Mouse (Mus musculus) gastrocnemius, adult 2 months (tissue): ENCODE results near the gene Cadm4. TPM values are rescaled to one million over a fixed set of nuclear protein-coding genes. Genes with fewer than 3 reads are reported as not detected.
"Not testable (repeated sequence)": the region's sequence is repeated elsewhere in the genome, so short reads cannot be mapped to it uniquely, and the experiment has no call there.

Experiments
- DNase-seq: peaks from one replicate; pipeline ENCODE4 v3.0.0; 2022
- H3K27ac ChIP-seq: fragments of 200-600 bp; 2 replicates; pipeline ENCODE4 v1.8.1; 2022; ENCODE audit warnings: mild to moderate bottlenecking
- H3K4me3 ChIP-seq: fragments of 200-600 bp; 2 replicates; pipeline ENCODE4 v1.8.1; 2022; ENCODE audit warnings: mild to moderate bottlenecking, moderate library complexity
- CTCF ChIP-seq: fragments of 200-600 bp; IDR thresholded peaks from 2 replicates; pipeline ENCODE4 v1.8.1; 2022; ENCODE audit warnings: antibody characterized with exemption, mild to moderate bottlenecking, moderate library complexity
- intact Hi-C: fragments of 180-260 bp; cut with DNase I; formaldehyde crosslinking; loops from one replicate; pipeline ENCODE4 v1.15.1; 2025
- total RNA-seq, 2 experiments: library from RNA; stranded (reverse); gene quantifications; 2 replicates each; pipeline ENCODE4 v1.2.3; 2021

Cadm4 gene
- total RNA-seq, 2 experiments from 2014 or later = 2.4 to 2.8 TPM

DNA sequence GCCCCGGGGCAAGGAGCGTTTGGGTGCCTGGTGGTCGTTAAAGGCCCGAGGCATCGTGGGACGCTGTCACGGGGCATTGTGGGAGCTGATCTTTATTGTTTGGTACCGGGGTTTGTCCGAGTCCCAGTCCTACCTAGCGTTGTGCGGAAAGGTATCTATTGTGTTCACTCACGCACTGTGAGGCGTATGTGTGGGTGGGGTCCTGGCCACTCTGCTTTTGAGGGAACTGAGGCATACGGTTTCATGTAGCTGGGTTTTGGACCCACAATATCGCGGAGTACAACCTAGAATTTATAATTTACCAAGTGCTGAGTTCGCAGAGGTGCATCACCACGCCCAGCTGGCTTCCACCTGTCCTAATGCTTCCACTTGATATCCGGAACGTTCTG is 25.9 kb downstream of the Cadm4 start:
- TF ChIP-seq CTCF = no peak
- H3K27ac ChIP-seq = peak overlapping the region; percentile 99
- no peak for DNase-seq
- intact Hi-C loops = loop anchor here (2.0 kb wide), 1 partner anchor 21 kb away; no protein-coding TSS in a partner anchor
- peak overlapping the region; percentile 100 for H3K4me3 ChIP-seq

DNA sequence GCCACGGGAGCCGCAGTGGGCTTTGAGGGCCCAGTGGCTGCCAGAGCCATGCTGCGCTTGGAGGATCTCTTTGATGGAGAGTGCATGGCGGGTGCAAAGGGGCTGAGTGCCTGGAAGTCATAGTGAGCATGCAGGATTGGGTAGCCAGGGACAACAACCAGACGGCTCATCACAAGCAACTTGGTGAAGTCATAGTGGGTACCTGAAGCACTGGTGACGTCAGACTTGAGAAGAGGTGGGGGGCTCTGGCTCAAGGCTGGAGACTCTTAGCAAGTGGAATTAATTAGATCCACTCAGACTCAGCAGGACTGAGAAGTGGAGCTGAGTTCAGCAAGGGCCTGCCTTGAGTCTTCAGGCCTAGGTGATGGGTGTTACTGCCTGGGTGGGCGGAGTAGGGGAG is 30.5 kb downstream of the Cadm4 start, which contains the start of gene AC161166.1:
AC161166.1 (minus strand) TSS at position 101 of the 400 bp plus-strand sequence.
- no peak for TF ChIP-seq CTCF

DNA sequence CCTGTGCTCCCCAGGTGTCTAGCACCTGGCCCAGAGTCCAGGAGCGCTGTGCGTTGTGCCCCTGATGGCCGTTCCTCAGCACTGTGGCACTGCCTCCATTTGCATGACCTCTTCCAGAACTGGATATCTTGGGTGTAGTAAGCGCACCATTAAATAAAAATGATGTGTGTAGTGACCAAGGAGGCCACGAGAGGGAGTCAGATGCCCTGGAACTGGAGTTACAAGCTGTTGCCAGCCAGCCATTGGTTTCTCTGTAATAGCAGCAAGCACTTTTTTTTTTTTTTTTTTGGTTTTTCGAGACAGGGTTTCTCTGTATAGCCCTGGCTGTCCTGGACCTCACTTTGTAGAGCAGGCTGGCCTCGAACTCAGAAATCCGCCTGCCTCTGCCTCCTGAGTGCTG is 34.5 kb downstream of the Cadm4 start:
- intact Hi-C loops, DNase-seq, H3K4me3 ChIP-seq, H3K27ac ChIP-seq: not testable (repeated sequence)
- TF ChIP-seq CTCF = peak; percentile 18; the same call in 1 of the 2 replicates

More for the DNA sequence above, 30.5 kb downstream of the Cadm4 start, which contains the start of gene AC161166.1:
- Histone ChIP-seq H3K4me3 (no peak within 1 kb of the TSS), H3K27ac (no peak within 1 kb of the TSS)
- no peak for DNase-seq
- intact Hi-C loops = no loop called here

DNA sequence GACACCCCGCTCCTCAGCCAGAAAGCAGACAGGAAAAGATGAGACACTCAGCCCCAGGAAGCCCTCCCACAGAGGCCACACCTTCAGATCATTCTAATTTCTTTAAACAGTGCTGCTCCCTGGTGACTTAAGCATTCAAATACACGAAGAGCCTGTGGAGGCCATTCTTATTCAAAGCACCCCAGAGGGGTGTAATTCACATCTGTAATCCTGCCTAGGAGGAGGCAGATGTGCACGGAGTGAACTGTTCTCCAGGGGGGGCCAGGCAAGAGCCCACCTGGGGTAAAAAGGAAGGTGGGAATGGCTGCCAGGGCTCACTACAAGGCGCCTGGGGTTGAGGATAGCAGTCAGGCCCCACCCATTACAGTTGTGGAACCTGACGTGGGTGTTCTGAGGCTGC is 35.3 kb downstream of the Cadm4 start:
- intact Hi-C loops = no loop called here
- no peak for DNase-seq
- Histone ChIP-seq H3K4me3 (no peak overlapping the region), H3K27ac (no peak overlapping the region)
- no peak for TF ChIP-seq CTCF

DNA sequence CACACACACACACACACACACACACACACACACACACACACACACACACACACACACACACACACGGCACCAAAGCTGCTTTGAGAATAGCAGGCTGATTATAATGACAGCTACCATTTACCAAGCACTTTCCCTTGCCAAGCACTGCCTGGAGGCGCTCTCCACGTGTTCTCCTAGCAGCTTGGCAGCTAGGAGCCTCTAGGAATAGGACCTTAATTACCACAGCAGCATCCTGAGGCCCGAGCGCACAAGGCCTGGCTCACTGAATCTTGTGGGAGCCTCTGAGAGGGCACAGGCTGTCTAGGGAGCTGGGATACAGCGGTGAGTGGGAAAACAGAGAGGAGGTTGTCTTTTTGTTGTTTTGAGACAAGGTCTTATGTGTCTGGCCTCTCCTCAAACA is 35.8 kb downstream of the Cadm4 start:
- no peak overlapping the region for H3K27ac ChIP-seq
- intact Hi-C loops = no loop called here
- no peak overlapping the region for H3K4me3 ChIP-seq
- TF ChIP-seq CTCF = no peak
- no peak for DNase-seq

DNA sequence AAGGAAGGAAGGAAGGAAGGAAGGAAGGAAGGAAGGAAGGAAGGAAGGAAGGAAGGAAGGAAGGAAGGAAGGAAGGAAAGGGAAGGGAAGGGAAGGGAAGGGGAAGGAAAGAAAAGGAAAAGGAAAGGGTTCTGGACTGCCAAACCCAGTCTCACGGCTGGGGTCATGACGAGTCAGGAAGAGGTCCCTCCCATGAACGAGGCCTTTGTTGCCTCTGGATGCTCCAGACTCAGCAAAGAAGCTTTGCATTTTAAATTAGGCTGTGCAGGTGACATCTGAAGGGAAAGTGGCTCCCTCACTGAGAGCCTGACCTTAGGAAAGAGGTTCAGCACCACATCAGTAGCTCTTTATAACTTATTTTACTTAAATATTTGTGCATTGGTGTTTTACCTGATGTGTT is 37.3 kb downstream of the Cadm4 start:
- TF ChIP-seq CTCF = no peak
- Histone ChIP-seq H3K4me3 (no peak overlapping the region), H3K27ac (no peak overlapping the region)
- intact Hi-C loops = no loop called here
- DNase-seq = no peak

DNA sequence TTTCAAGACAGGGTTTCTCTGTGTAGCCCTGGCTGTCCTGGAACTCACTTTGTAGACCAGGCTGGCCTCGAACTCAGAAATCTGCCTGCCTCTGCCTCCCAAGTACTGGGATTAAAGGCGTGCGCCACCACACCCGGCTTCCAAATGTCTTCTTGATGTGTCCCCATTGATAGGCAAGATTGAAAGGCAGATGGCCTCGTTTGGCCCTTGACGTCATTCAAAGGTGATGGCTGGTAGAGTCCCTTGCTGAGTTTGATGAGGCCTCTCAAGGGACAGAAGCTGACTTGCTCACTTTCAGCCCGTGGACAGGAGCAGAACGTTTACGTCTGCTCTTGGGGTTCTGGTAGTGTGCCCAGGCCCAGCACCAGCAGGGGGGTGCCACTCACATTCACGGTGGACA is 38.2 kb downstream of the Cadm4 start:
- H3K4me3 ChIP-seq, DNase-seq, H3K27ac ChIP-seq, intact Hi-C loops: not testable (repeated sequence)

DNA sequence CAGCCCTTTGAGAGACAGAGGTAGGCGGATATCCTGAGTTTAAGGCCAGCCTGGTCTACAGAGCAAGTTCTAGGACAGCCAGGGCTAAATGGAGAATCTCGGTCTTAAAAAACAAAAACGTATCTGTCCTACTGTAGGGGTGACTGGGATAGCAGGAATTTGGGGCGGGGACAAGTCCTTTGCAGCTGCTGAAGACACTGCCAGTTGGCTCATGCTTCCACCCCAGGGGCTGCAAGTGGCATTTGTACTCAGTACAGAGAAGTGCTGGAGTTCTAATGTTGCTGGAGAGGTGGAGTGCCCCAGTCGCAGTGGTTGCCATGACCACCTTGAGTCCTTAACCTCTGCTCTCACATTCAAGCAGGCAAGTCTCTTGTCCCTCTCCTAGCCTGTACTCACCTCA is 41.0 kb downstream of the Cadm4 start:
- no peak overlapping the region for H3K27ac ChIP-seq
- intact Hi-C loops = no loop called here
- no peak for TF ChIP-seq CTCF
- no peak overlapping the region for H3K4me3 ChIP-seq
- DNase-seq = no peak

DNA sequence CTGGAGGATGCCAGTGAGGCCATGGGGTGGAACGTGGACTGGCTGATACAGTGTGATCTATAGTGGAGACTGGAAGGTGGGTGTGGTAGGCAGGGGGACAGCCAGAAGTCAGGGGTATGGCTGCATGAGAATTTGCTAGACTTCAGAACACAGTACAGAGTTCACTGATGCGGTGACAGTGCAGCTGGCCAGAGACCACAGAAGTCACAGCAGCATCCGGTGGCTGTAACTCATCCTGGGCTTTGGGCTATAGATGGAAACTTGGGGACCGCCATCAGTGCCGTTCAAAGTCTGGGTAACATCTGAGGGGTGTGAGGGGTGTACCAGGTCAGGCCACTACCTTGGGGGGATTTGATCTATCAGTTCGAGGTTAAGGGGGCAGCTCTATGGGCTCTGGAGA is 41.9 kb downstream of the Cadm4 start:
- no peak for DNase-seq
- intact Hi-C loops = no loop called here
- no peak overlapping the region for H3K27ac ChIP-seq
- H3K4me3 ChIP-seq = no peak overlapping the region
- no peak for TF ChIP-seq CTCF

DNA sequence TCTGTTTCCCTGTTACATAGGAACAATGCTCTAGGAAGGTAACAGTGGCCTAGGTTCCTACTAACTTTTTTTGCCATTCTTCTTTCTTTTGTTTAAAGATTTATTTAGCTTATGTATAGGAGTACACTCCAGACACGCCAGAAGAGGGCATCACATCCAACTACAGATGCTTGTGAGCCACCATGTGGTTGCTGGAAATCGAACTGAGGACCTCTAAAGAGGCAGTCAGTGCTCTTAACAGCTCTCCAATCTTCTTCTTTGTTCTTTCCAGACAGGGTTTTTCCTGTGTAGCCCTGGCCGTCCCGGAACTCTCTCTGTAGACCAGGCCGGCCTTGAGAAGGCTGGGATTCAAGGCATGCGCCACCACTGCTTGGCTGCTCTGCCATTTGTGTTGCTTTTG is 43.2 kb downstream of the Cadm4 start:
- no peak for TF ChIP-seq CTCF
- no peak for DNase-seq
- intact Hi-C loops = no loop called here
- Histone ChIP-seq H3K4me3 (no peak overlapping the region), H3K27ac (no peak overlapping the region)

DNA sequence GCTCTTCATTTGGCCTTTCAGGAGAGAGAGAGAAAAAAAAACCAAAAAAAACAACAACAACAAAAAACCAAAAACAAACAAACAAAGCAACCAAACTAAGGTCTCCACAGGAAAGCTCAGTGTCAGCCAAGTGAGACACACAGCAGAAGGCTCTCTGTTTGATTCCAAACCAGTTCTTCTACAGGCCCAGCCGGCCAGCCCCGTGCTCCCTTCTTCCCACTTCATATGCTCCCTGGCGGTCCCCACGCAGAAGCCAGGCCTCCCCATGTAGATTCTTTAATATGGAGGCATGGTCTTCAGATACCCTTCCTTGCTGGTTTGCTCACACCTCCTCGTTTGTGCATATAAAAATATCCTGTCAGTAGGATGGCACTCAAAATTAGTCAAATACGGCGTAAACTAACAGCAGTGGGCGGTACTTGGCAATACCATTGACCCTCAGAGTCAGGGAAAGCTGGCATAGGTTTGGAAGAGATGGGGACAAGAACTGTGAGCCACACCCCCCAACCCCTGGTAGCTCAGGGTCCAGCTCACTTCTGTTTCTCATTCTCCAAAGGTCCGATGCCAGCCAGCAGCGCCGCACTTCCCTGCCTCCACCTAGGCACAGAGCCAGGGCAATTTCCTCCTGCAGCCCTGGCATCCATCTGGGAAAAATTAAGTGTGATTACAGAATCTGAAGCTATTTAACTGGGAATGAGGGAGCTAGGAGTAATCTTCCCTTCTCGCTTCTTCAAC is 44.0 kb downstream of the Cadm4 start:
- Histone ChIP-seq H3K4me3 (no peak overlapping the region), H3K27ac (no peak overlapping the region)
- no peak for DNase-seq
- TF ChIP-seq CTCF = no peak
- intact Hi-C loops = no loop called here

DNA sequence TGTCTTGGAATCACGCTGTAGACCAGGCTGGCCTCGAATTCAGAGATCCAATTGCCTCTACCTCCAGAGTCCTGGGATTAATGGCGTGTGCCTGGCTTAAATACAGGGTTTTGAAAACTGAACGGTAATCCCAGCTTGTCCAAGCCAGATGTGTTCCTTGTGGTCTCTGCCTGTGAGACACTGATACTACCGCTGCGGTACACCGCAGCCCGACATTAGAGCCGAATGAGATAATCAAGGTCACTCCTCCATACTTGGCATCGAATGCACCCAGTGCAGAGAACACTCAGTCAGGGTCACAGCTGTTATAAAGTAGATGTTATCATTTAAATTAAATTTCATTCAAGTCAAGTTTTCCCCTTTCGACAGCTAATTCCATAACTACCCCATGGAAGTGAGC is 47.0 kb downstream of the Cadm4 start:
- H3K27ac ChIP-seq = peak overlapping the region; percentile 96
- intact Hi-C loops = loop anchor here (2.0 kb wide), 1 partner anchor 22 kb away; the partner anchor contains the start of gene Zfp428
- TF ChIP-seq CTCF = no peak
- no peak overlapping the region; the same call in 1 of the 2 replicates for H3K4me3 ChIP-seq
- no peak for DNase-seq

DNA sequence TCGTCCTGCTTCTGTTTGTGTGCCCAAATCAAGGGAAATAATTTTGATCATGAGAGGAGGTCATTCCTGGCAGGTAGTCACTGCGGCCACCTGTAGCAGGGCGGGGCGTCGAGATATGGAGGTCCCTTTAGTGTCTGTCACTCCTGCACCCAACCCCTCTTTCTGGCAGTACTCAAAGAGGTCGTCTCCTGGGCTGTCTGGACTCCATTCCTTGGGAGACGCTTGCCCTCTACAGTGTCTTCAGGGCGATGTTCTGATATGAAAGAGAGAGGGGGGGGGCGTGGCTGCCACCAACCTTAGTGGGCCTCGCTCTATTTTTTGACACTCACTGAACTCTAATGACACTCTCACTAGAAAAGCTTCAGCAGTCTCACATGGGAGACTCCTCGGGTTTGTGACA is 47.8 kb downstream of the Cadm4 start:
- TF ChIP-seq CTCF = no peak
- intact Hi-C loops = loop anchor here (2.0 kb wide), 1 partner anchor 23 kb away; the partner anchor contains the start of gene Zfp428
- Histone ChIP-seq H3K4me3 (peak overlapping the region; percentile 81), H3K27ac (peak overlapping the region; percentile 96)
- DNase-seq = no peak
